Mouse (Mus musculus) forebrain, embryonic 13.5 days (tissue): ENCODE measurements around the gene Zfp598. TPM values are rescaled to one million over a fixed set of nuclear protein-coding genes. Genes with fewer than 3 reads are reported as not detected.
"Not testable (repeated sequence)": the region's sequence is repeated elsewhere in the genome, so short reads cannot be mapped to it uniquely, and the experiment has no call there.

Source experiments
- ATAC-seq: fragments of 200-750 bp; cut with Nextera tagmentation; 2 replicates; pipeline ENCODE4 v1.8.0; 2017
- H3K27ac ChIP-seq: fragments of 300-500 bp; sonication (generic); 2 replicates; pipeline ENCODE4 v1.5.1; 2015; ENCODE audit warnings: inconsistent platforms, mild to moderate bottlenecking, moderate library complexity
- H3K27me3 ChIP-seq: fragments of 300-500 bp; sonication (generic); 2 replicates; pipeline ENCODE4 v1.6.1; 2015; ENCODE audit warnings: mild to moderate bottlenecking, inconsistent platforms
- H3K36me3 ChIP-seq: fragments of 300-500 bp; sonication (generic); 2 replicates; pipeline ENCODE4 v1.6.1; 2015; ENCODE audit warnings: mild to moderate bottlenecking, inconsistent platforms; ENCODE audit not compliant: poor library complexity, severe bottlenecking
- H3K4me1 ChIP-seq: fragments of 300-500 bp; sonication (generic); 2 replicates; pipeline ENCODE4 v1.6.1; 2015; ENCODE audit warnings: inconsistent platforms
- H3K4me2 ChIP-seq: fragments of 300-500 bp; sonication (generic); 2 replicates; pipeline ENCODE4 v1.6.1; 2015; ENCODE audit warnings: inconsistent platforms, mild to moderate bottlenecking, moderate library complexity
- H3K4me3 ChIP-seq: fragments of 300-500 bp; sonication (generic); 2 replicates; pipeline ENCODE4 v1.5.1; 2015; ENCODE audit warnings: mild to moderate bottlenecking, inconsistent platforms
- H3K9ac ChIP-seq: fragments of 300-500 bp; sonication (generic); 2 replicates; pipeline ENCODE4 v1.6.1; 2015; ENCODE audit warnings: mild to moderate bottlenecking, inconsistent platforms
- H3K9me3 ChIP-seq: fragments of 300-500 bp; sonication (generic); replicated peaks from 2 replicates; pipeline ENCODE4 v1.6.1; 2016; ENCODE audit warnings: inconsistent platforms
- WGBS: fragments of 180-500 bp; shearing (Covaris S2); methylation state at CpG from one replicate; pipeline ENCODE4 v1.1.7; 2015; 5-methylcytosine and 5-hydroxymethylcytosine counted together
- polyA plus RNA-seq: library from polyadenylated mRNA; unstranded; fragments of >200 nt; fragmentation: Nextera tagmentation; extraction: Ambion mirVana; gene quantifications from 2 replicates; pipeline ENCODE4 v1.2.1, GENCODE M21; 2015

The Zfp598 gene
- polyA plus RNA-seq, 1 experiment from 2014 or later: 16.2 TPM

- H3K27ac ChIP-seq: no peak within 1 kb of the TSS
- peak within 1 kb of the TSS; percentile 89 for H3K9ac ChIP-seq
- no peaks in the 10 kb centered on the region for H3K9me3 ChIP-seq
- peak within 1 kb of the TSS; percentile 87 for H3K4me2 ChIP-seq
- peaks cover 35% of the 10 kb centered on the region for H3K36me3 ChIP-seq
- WGBS: 75% methylated on average over 4 of the region's 4 CpGs
- no peaks in the 10 kb centered on the region for H3K27me3 ChIP-seq
- peak within 1 kb of the TSS; percentile 83 for H3K4me3 ChIP-seq
- H3K4me1 ChIP-seq: peaks cover 28% of the 10 kb centered on the region
- ATAC-seq: no peak
These were observed 48.5 kb downstream of the Zfp598 start, which contains the start of the genes Rnf151 and Rps2 for GRCm38 (mm10) chr17:24717943-24718342. Gene Rnf151 (minus strand): TSS chr17:24718063. Gene Rps2 (plus strand): TSS chr17:24718116.

DNA sequence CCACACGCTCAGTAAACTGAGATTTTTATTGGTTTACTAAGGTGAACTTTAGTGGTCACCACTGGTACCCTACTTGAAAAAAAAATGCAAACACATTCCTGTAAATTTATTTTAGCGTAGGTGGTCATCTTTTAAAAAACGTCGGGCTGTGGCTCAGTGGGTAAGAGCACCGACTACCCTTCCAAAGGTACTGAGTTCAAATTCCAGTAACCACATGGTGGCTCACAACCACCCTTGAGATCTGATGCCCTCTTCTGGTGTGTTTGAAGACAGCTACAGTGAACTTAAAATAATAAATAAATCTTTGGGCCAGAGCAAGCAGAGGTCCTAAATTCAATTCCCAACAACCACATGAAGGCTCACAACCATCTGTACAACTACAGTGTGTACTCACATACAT, 49.5 kb downstream of the Zfp598 start:
- peaks cover 35% of the 10 kb centered on the region for H3K36me3 ChIP-seq
- H3K4me2 ChIP-seq: peak overlapping the region; percentile 87
- H3K4me3 ChIP-seq: peak overlapping the region; percentile 83
- H3K27me3 ChIP-seq, H3K27ac ChIP-seq, ATAC-seq, H3K9me3 ChIP-seq: not testable (repeated sequence)
- 66% methylated on average over 5 of the region's 5 CpGs for WGBS
- peak overlapping the region; percentile 89 for H3K9ac ChIP-seq
- H3K4me1 ChIP-seq: peaks cover 36% of the 10 kb centered on the region

DNA sequence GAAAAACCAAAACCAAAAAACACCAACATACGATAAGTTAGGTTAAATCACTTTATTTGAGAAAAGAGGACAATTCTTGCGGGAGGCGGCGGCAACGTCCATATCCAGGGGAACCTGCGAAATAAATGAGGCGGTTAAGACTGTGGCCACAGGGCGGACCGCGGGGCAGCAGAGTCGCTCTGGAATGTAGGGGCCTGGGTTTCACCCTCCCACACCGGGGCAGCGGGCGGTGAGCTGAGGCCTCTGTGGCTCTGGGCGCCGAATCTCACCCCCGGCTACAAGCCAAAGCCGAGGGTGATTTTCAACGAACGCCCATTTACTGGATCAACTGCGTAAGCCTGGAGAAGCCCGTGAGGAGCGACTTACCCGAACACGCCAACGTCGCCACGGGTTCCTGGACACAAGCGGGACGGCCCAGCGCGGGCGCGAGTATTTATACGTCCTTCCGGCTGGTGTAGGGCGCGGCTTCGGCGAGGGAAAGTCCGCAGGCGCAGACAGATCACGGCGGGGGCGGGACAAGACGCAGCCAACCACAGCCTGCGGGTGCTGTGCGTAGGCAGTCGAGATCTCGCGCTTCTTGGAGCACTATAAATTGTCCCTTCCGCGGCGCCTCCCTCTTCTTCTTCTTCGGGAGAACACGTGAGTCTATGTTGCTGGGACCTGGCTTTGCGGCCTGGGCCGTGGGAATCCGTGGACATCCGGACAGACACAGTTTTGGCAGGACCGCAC, 50.2 kb downstream of the Zfp598 start:
- Histone ChIP-seq H3K9me3 (no peaks in the 10 kb centered on the region), H3K4me3 (peak overlapping the region; percentile 83), H3K9ac (peak overlapping the region; percentile 89), H3K36me3 (peaks cover 35% of the 10 kb centered on the region), H3K27ac (peak overlapping the region; percentile 85), H3K27me3 (no peaks in the 10 kb centered on the region), H3K4me1 (peaks cover 39% of the 10 kb centered on the region), H3K4me2 (peak overlapping the region; percentile 87)
- WGBS: under 1% methylated on average over 61 of the region's 61 CpGs
- ATAC-seq: peak; percentile 99

DNA sequence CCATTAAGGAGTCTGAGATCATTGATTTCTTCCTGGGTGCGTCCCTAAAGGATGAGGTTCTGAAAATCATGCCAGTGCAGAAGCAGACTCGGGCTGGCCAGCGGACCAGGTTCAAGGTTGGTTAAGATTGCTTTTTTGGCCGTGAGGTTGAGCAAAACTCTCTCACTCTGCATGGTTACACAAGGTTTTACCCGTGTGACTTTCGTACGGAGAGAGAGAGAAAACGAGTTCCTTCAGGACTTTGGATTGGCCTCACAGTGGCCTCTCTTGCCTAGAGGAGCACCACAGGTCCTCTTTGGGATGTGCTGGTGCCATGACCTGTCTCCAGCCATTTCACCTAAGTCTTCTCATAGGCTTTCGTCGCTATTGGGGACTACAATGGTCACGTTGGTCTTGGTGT, 51.1 kb downstream of the Zfp598 start:
- not testable (repeated sequence) for H3K27me3 ChIP-seq, H3K9me3 ChIP-seq, ATAC-seq, H3K27ac ChIP-seq
- Histone ChIP-seq H3K4me2 (peak overlapping the region; percentile 87), H3K4me1 (peaks cover 39% of the 10 kb centered on the region), H3K36me3 (peaks cover 35% of the 10 kb centered on the region), H3K9ac (peak overlapping the region; percentile 89), H3K4me3 (peak overlapping the region; percentile 83)
- WGBS: under 1% methylated on average over 11 of the region's 11 CpGs

DNA sequence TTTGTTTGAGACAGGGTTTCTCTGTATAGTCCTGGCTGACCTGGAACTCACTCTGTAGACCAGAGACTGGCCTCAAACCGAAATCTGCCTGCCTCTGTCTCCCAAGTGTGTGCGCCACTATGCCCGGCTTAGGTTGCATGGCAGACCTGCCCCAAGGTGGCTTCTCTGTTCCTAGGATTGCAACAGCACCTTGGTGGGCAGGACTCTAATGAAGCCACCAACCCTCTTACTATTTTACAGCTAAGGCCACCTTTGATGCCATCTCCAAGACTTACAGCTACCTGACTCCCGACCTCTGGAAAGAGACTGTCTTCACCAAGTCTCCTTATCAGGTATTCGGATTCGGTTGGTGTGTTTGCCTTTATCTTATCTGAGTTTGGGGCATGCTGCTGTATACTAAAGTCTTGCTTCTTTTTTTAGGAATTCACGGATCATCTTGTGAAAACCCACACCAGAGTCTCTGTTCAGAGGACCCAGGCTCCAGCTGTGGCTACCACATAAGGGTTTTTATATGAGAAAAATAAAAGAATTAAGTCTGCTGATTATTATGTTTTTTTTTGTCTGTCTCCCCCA, 52.0 kb downstream of the Zfp598 start:
- WGBS: 70% methylated on average over 7 of the region's 7 CpGs
- peaks cover 39% of the 10 kb centered on the region for H3K4me1 ChIP-seq

DNA sequence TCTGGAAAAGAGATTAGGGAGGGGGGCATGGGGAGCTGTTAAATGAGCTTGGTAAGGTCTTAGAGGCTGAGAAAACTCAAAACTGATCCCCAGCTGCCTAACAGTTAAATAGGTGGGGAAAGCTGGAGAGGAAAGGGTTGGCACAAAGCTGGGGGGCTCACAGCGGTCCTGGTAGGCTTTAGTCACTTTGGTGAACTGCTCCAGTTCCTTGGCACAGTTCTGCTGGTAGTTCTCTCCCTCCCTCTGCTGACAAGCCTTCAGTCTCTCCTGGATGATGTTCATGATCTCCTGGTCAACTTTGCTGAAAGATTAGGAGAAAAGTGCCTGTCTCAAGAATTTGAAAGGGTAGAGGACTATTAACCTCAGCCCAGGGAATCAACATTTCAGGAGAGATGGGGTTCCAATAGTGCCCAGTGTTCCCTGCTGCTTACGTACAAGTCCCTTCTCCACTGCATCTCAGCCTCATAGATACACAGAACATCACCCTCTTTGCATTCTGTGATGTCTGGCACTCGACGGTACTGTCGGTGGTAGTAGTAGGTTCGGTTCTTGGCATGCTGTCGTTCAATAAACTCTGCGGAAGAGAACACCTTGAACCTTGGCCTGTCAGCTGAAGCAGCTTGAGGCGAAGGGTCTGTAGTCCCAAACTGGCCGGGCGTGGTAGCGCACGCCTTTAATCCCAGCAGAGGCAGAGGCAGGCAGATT, 52.9 kb downstream of the Zfp598 start:
- no peak overlapping the region; the same call in 1 of the 2 replicates for H3K27ac ChIP-seq
- H3K4me1 ChIP-seq: peaks cover 39% of the 10 kb centered on the region
- H3K4me2 ChIP-seq: peak overlapping the region; percentile 87
- no peaks in the 10 kb centered on the region for H3K9me3 ChIP-seq
- peaks cover 23% of the 10 kb centered on the region for H3K36me3 ChIP-seq
- peak overlapping the region; percentile 50 for H3K9ac ChIP-seq
- WGBS: 41% methylated on average over 13 of the region's 13 CpGs
- peak overlapping the region; percentile 82 for H3K4me3 ChIP-seq
- H3K27me3 ChIP-seq: 0 out of 2 replicates have a peak, but pooled peaks cover 2% of the 10 kb centered on the region
- ATAC-seq: no peak

More for the DNA sequence above, 52.0 kb downstream of the Zfp598 start:
- H3K27me3 ChIP-seq, H3K27ac ChIP-seq, ATAC-seq, H3K9me3 ChIP-seq: not testable (repeated sequence)
- Histone ChIP-seq H3K4me3 (peak overlapping the region; percentile 83), H3K4me2 (peak overlapping the region; percentile 87), H3K9ac (peak overlapping the region; percentile 68), H3K36me3 (peaks cover 30% of the 10 kb centered on the region)

- peak overlapping the region; percentile 82 for H3K4me3 ChIP-seq
- H3K9me3 ChIP-seq: no peaks in the 10 kb centered on the region
- ATAC-seq: no peak
- 0 out of 2 replicates have a peak overlapping the region, but pooled peaks have one; percentile 65 for H3K27ac ChIP-seq
- peaks cover 17% of the 10 kb centered on the region for H3K36me3 ChIP-seq
- peak overlapping the region; percentile 96 for H3K9ac ChIP-seq
- 3% methylated on average over 12 of the region's 12 CpGs for WGBS
- peaks cover 10% of the 10 kb centered on the region for H3K27me3 ChIP-seq
- peak overlapping the region; percentile 94 for H3K4me2 ChIP-seq
- H3K4me1 ChIP-seq: peaks cover 39% of the 10 kb centered on the region
These were observed 53.8 kb downstream of the Zfp598 start for GRCm38 (mm10) chr17:24723122-24723880.

DNA sequence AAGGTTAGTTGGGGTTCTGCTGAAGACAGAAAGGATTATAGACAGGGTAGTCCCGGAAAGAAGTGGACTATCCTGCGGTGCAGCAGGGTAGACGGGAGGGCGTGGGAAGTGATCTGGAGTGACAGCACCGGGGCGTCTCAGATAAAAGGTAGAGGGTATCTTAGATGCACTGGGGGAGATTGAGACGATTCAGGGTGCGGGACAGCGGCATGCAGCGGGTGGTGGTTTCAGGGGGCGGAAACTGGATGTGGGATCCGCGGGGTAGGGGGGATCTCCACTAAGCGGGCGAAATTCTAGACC, 54.3 kb downstream of the Zfp598 start:
- peaks cover 35% of the 10 kb centered on the region for H3K4me1 ChIP-seq
- H3K36me3 ChIP-seq: peaks cover 17% of the 10 kb centered on the region
- H3K27me3 ChIP-seq: peaks cover 10% of the 10 kb centered on the region
- no peaks in the 10 kb centered on the region for H3K9me3 ChIP-seq
- H3K4me2 ChIP-seq: peak overlapping the region; percentile 94
- peak overlapping the region; percentile 82 for H3K4me3 ChIP-seq
- under 1% methylated on average over 15 of the region's 15 CpGs for WGBS
- H3K9ac ChIP-seq: peak overlapping the region; percentile 96
- ATAC-seq: peak; percentile 1; the same call in 1 of the 2 replicates
- H3K27ac ChIP-seq: peak overlapping the region; percentile 65; the same call in 1 of the 2 replicates

- peak within 1 kb of the TSS; percentile 96 for H3K9ac ChIP-seq
- peak; percentile 74 for ATAC-seq
- peaks cover 10% of the 10 kb centered on the region for H3K27me3 ChIP-seq
- peak within 1 kb of the TSS; percentile 82 for H3K4me3 ChIP-seq
- no peaks in the 10 kb centered on the region for H3K9me3 ChIP-seq
- H3K27ac ChIP-seq: peak within 1 kb of the TSS; percentile 65
- H3K4me2 ChIP-seq: peak within 1 kb of the TSS; percentile 94
- H3K4me1 ChIP-seq: peaks cover 31% of the 10 kb centered on the region
- under 1% methylated on average over 30 of the region's 30 CpGs for WGBS
- H3K36me3 ChIP-seq: peaks cover 17% of the 10 kb centered on the region
These were observed 54.7 kb downstream of the Zfp598 start, which contains the start of gene Ndufb10 for GRCm38 (mm10) chr17:24724184-24724583. Gene Ndufb10 (minus strand): TSS chr17:24724478.

GRCm38 (mm10) chr17:24725637-24726390, 56.3 kb downstream of the Zfp598 start:
- Histone ChIP-seq H3K27ac (no peak overlapping the region), H3K4me2 (no peak overlapping the region), H3K36me3 (peaks cover 17% of the 10 kb centered on the region), H3K9ac (no peak overlapping the region), H3K4me3 (no peak overlapping the region), H3K4me1 (peaks cover 31% of the 10 kb centered on the region), H3K27me3 (peaks cover 10% of the 10 kb centered on the region), H3K9me3 (no peaks in the 10 kb centered on the region)
- 80% methylated on average over 3 of the region's 3 CpGs for WGBS
- no peak for ATAC-seq

DNA sequence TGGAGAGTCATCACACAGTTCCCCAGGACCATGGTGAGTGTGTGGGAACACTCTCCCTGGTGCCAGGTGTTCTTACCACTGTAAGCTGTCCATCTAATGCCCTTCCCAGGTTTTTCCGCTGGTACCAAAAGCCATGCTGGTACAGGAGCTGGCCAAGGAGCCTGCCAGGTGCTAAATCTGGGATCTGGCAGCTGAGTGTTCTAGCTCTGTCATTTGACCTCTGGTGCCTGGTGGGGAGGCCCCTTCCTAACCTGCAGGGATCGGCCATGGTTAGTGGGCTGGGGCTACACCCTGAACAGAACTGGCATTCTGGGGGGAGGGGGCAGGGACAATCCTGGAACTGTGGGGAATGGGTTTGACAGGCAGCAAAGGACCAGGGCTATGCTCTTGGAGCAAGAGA, 58.1 kb downstream of the Zfp598 start, which contains the start of gene Rpl3l:
TSS of gene Rpl3l (plus strand) at position 203 of the 400 bp plus-strand sequence.
- Histone ChIP-seq H3K4me1 (peaks cover 15% of the 10 kb centered on the region), H3K27ac (no peak within 1 kb of the TSS), H3K27me3 (peaks cover 10% of the 10 kb centered on the region), H3K9me3 (no peaks in the 10 kb centered on the region), H3K9ac (peak within 1 kb of the TSS; percentile 13; the same call in 1 of the 2 replicates), H3K36me3 (peaks cover 1% of the 10 kb centered on the region; the same call in 1 of the 2 replicates), H3K4me2 (no peak within 1 kb of the TSS), H3K4me3 (no peak within 1 kb of the TSS)
- no peak for ATAC-seq
- WGBS: 68% methylated on average over 2 of the region's 2 CpGs
